Mouse (Mus musculus): ENCODE measurements around the gene C130074G19Rik. TPM values are rescaled to one million over a fixed set of nuclear protein-coding genes. Genes with fewer than 3 reads are reported as not detected.

Gene C130074G19Rik
- total RNA-seq, 2 experiments from 2014 or later, result not detected

DNA sequence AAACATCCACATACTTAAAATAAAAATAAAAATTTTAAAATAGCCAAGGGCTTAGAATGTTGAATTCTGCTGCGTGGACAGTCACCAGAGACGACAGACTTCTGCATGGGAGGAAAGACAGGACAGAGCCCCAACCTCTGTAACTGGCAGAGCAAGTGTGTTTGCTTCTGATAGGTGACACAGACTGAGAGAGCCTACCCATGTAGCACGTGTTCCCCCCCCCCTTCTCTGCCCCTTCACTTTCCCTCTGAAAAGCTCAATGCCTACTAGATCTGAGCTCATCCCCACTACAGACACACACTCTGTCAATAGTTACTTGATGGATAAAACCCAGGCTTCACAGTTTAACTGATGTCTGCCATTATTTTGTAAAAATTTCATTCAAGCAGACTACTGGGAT is 36.0 kb downstream of the C130074G19Rik start:
- ATAC-seq (replicated peaks; ENCODE audit: low FRiP score, low TSS enrichment, poor library complexity, severe bottlenecking), result peak; percentile 39

- ATAC-seq (replicated peaks; ENCODE audit: low FRiP score, low TSS enrichment, poor library complexity, severe bottlenecking), result peak; percentile 9
Observed at GRCm38 (mm10) chr1:184846092-184846750, 36.8 kb downstream of the C130074G19Rik start, which contains the start of gene Marc2. Marc2 (minus strand) TSS chr1:184846451.

DNA sequence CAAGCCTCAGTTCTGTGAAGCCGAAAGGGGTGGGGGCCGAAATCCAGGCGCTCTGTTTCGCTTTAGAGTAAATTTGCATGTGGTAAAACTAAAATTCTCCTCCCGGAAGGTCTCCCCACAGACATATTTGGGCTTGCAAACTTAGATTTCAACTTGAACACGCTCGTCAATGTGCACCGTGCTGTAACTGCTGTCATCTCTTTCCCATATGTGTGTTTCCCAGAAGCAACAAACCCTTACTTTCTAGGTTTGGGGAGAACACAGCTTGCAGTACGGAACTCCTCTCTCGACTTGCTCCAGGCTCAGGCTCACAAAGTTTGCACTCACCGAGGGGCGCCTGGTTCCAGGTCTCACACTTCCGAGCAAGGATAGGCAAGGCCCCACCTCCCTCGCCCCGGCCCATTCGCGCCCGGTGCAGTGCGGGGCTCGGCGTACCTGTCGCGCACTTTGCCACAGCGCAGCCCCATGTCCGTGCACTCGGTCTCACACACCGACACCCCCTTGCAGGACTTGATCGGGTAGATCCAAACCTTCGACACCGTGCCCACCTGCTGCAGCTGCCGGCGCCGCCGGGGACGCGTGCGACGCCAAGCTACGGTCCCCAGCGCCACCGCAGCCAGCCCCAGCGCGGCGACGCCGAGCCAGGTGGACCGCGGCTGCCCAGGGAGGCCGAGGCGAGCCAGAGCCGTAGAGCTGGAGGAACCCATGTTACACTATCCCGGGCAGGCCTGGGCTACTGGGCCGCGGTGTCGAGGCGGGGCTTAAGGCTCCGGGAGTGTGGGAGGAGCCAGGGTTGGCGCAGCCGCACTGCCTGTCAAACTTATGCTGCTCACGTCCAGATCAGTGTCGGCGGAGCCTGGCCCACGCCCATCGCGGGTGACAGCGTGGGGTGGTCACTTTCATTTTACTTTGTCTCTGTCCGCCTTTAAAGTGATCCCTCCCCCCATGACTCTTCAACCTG is 37.6 kb downstream of the C130074G19Rik start:
- ATAC-seq (replicated peaks; ENCODE audit: low FRiP score, low TSS enrichment, poor library complexity, severe bottlenecking), result peak; percentile 88

DNA sequence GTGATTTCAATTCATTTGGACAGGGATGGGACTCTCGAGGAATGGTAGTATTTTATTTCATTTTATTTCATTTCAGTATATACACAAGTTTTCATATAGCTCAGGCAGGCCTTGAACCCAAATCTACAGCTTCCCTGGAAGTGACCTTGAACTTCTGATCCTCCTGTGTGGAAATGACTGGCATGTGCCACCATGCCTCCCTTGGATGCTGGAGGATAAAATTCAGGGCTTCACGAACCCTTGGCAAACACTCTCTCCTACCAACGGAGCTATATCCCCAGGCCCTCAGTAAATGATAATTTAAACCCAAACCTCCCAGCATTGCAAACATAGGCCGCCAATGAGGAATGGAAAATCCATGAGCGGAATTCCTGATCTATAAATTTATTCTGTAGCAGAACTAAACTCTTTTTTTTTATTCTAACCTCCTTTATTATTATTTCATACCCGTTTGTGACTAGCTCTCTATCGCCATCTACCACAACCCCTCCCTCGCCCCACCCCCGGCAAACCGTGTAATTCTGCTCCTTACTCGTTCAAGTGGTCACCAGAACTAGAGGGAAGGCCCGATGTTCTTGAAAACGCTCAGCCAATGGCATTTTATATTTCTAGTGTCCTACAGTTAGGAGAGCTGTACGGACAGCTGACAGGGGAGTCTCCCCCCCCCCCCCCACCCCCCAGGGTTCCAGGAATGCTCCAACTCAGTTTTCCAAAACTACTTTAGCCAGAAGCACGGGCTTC is 38.5 kb downstream of the C130074G19Rik start:
- ATAC-seq (replicated peaks; ENCODE audit: low FRiP score, low TSS enrichment, poor library complexity, severe bottlenecking), result 0 out of 2 replicates have a peak, but pooled peaks have one; percentile 12

GRCm38 (mm10) chr1:184837649-184838048 is 45.4 kb downstream of the C130074G19Rik start:
- ATAC-seq (replicated peaks; ENCODE audit: low FRiP score, low TSS enrichment, poor library complexity, severe bottlenecking), result no peak

DNA sequence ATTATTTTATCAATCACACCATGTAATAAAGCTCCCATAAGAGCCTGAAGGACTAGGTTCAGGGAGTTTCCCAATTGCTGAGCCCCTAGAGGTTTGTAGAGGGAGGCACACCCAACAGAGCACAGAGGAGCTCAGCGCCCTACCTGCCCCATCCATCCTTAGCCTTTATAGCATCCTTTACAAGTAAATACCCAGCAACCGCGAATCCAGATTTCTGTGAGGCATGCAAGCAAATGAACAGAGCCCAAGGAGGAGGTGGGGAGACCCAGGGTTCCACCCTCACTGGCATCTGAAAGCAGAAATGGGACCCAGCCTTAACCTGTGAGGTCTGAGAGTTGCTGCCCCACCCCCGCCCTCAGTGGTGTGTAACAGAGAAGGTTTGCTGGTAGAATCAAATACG is 46.7 kb downstream of the C130074G19Rik start:
- ATAC-seq (replicated peaks; ENCODE audit: low FRiP score, low TSS enrichment, poor library complexity, severe bottlenecking), result no peak

GRCm38 (mm10) chr1:184833499-184833898 is 49.5 kb downstream of the C130074G19Rik start:
- no peak for ATAC-seq (replicated peaks; ENCODE audit: low FRiP score, low TSS enrichment, poor library complexity, severe bottlenecking)

DNA sequence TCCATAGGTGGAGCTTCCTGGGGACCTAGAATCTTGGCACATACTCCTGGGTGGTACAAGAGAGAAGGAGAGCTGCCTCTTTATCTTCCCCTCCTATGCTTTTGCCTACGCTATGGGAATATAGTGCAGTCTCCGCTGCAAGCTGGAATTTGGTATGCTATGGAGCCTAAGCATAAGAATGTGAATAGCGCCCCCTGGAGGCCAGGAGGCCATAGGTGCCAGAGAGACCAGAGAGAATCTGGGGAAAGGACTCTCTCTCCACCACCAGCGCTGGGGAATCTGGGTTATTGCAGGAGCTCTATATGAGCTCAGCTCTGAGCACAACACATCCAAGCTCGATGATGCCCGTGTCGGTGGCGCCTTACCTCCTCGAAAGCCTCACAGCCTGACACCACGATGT is 50.8 kb downstream of the C130074G19Rik start:
- peak; percentile 58 for ATAC-seq (replicated peaks; ENCODE audit: low FRiP score, low TSS enrichment, poor library complexity, severe bottlenecking)

- ATAC-seq (replicated peaks; ENCODE audit: low FRiP score, low TSS enrichment, poor library complexity, severe bottlenecking), result no peak
Observed at GRCm38 (mm10) chr1:184829897-184830296, 53.1 kb downstream of the C130074G19Rik start.

DNA sequence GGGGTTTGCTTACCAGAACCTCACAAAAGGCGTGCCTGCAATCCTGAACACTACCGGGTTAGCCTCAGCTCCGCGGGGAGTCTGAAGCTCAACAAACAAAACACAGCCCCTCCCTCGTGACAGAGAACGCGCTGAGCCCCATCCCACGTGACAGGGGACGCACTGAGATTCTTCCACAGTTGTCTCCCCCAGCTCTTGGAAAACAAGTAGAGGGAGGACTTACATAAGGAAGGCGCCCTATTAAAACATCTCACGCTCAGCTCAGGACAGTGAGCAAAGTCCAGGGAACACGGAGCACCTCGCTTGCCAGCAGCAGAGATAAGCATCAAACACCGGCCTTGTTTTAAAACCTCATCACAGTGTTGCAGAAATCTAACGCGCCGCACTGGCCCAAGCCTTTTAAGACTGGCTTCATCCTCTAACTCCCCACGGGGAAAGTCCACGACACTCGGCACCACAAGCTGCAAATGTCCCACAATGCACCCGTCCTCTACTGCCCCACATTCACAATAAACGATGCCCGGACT is 55.8 kb downstream of the C130074G19Rik start:
- no peak for ATAC-seq (replicated peaks; ENCODE audit: low FRiP score, low TSS enrichment, poor library complexity, severe bottlenecking)

DNA sequence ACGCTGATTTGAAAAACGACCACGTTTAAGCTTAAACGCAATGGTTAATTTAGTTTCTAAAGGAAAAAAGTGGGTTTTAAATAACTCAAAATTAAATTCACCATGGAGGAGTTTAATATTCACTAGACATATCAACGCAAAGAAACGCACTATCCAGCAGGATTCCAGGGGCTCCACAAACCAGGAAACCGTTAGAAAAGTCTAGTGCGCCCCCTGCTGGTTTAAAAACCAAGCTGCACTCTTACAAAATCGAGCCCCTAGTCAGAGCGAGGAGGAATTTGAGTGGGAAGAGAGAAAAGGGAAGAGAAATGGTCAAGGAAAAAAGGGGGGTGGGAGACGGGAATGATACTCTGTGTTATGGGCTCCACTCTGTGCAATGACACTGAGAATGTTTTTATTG is 57.9 kb downstream of the C130074G19Rik start:
- peak; percentile 48; the same call in 1 of the 2 replicates for ATAC-seq (replicated peaks; ENCODE audit: low FRiP score, low TSS enrichment, poor library complexity, severe bottlenecking)

DNA sequence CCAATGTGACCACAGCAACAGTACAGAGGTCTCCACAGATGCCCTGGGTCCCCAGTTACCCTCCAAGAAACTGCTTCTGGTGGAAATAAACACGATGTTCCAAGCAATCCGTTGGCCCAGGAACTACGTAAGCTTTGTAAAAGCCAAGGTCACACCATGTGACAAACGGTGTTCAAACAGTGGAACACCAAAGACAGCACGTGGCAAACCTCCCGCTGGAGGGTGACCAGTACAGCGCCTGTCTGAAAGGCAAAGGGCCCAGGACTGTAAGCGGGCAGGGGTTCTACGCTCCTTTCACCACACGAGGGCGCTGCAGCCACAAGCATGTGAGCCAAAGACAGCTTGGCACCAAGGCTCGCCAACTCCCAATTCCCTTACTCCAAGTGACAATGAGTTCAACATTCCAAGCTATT is 58.6 kb downstream of the C130074G19Rik start:
- peak; percentile 92 for ATAC-seq (replicated peaks; ENCODE audit: low FRiP score, low TSS enrichment, poor library complexity, severe bottlenecking)

DNA sequence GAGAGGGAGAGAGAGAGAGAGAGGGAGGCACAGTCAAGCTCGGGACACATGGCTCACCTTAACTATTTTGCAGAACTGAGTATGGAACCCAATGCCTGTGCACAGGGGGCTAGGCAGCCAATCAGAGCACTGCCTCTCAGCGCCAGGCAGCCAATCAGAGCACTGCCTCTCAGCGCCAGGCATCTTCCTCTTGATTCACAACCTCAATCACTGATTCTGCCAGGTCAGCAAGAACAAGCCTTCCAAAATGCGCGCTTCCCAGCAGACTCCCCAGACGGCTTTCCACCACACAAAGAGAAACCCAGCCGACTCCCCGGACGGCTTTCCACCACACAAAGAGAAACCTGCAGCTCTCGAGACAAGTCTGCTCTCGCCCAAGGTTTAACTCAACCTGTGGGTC is 60.3 kb downstream of the C130074G19Rik start:
- ATAC-seq (replicated peaks; ENCODE audit: low FRiP score, low TSS enrichment, poor library complexity, severe bottlenecking), result no peak

Other genes with a start within 250 kb of the C130074G19Rik start
- gene Hlx, start 150.6 kb downstream of the C130074G19Rik start, total RNA-seq (2014; fragmentation: Nextera tagmentation), result 0.96 and 1.4 TPM in 2 replicates
- gene Hlx, start 150.6 kb downstream of the C130074G19Rik start, total RNA-seq (2017), result 1.7 TPM in 1 of 2 replicates, not detected in the other
- gene Marc1, start 71.9 kb downstream of the C130074G19Rik start, total RNA-seq (2014; fragmentation: Nextera tagmentation), result not detected in 2 replicates
- not detected in 2 replicates for gene Marc1, start 71.9 kb downstream of the C130074G19Rik start, total RNA-seq (2017)
- gene Marc2, start 36.8 kb downstream of the C130074G19Rik start, total RNA-seq (2014; fragmentation: Nextera tagmentation), result 166 and 271 TPM in 2 replicates
- gene Marc2, start 36.8 kb downstream of the C130074G19Rik start, total RNA-seq (2017), result 101 and 114 TPM in 2 replicates
- gene Mark1, start 116.4 kb upstream of the C130074G19Rik start, total RNA-seq (2014; fragmentation: Nextera tagmentation), result not detected in 2 replicates
- gene Mark1, start 116.4 kb upstream of the C130074G19Rik start, total RNA-seq (2017), result not detected in 2 replicates

Data from megakaryocyte-erythroid progenitor cell, adult 5-6 weeks (primary cell).